Mouse (Mus musculus): ENCODE data around the gene Pdzrn4. TPM values are rescaled to one million over a fixed set of nuclear protein-coding genes. Genes with fewer than 3 reads are reported as not detected.

Pdzrn4 gene
- total RNA-seq, 2 experiments from 2014 or later = 11.4 to 11.5 TPM

DNA sequence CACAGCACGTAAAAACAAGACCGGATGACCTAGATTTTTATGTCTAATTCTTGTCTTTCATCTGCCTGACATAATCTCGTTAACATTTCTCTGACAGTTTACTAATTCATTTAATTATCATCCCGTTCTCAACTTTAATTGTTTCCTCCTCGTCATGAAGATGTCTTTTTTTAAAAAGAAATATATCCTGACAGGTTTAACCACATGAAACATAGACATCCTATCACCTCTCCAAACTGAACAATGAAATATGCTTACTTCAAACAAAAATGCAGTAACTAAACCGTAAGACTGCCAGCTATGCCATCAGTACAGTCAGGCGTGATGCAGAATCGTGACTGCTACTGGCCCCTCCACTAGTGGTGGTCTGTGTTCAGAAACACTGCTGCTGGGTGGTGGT lies 362.3 kb downstream of the Pdzrn4 start:
- TF ChIP-seq CTCF (IDR thresholded peaks at IDR 0.05) = no peak
- no peak for DNase-seq (ENCODE audit: extremely low spot score in 1 of 2, low spot score in 2 of 2)
- H3K4me3 ChIP-seq = no peak overlapping the region
- intact Hi-C loops (cut with DNase I) = no loop called here
- no peak overlapping the region for H3K27ac ChIP-seq

DNA sequence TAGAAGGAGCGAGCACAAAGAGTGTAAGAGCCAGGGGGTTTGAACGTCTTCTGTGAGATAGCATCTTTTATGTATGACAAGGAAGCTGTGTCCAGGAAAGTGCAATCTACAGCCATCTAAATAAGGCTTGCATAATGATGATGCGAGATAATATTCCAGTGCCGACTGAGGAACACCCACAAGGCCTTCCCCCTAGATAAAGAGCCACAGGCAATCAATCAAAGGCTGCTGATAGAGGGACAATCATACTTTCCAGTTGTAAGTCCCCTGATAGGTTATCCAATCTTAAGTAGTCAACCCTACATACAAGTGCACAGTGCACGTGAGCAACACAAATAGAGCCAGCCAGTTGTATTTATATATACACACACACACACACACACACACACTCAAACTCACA lies 366.6 kb downstream of the Pdzrn4 start:
- intact Hi-C loops (cut with DNase I) = no loop called here
- DNase-seq (ENCODE audit: extremely low spot score in 1 of 2, low spot score in 2 of 2) = no peak
- Histone ChIP-seq H3K27ac (no peak overlapping the region), H3K4me3 (no peak overlapping the region)
- TF ChIP-seq CTCF (IDR thresholded peaks at IDR 0.05) = no peak

DNA sequence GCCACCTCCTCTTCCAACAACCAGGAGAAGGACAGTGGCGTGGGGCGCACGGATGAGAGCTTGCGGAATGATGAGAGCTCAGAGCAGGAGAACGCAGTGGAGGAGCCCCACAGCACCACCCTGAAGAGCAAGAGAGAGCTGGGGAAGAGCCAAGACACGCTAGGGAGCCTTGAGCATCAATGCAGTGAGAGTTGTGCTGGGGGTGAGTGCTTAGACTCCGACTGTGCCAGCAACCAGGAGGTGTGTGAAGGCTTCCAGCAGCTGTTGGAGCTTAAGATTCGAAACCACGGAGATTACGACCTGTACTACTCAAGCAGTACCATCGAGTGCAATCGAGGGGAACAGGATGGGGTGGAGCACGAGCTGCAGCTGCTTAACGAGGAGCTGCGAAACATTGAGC lies 372.9 kb downstream of the Pdzrn4 start:
- TF ChIP-seq CTCF (IDR thresholded peaks at IDR 0.05) = no peak
- no peak for DNase-seq (ENCODE audit: extremely low spot score in 1 of 2, low spot score in 2 of 2)
- H3K27ac ChIP-seq = no peak overlapping the region
- intact Hi-C loops (cut with DNase I) = no loop called here
- H3K4me3 ChIP-seq = no peak overlapping the region

DNA sequence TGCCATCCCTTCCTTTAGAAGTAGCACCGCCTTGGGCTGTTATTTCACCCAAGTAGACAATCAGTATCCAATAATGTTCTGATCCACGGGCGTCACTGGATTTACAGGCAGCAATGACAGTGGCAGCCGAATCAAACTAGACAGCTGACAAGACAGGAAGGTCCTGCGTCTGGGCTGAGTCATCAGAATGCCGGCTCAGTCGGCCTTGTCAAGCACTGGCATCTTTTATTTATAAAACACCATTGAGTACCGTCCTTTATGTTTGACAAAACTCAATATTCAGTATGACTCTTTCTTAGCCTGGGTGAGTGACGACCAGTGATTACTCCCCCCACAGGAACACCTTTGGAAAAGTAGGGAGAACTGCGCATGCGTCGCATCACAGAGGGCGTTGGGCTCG lies 391.4 kb downstream of the Pdzrn4 start:
- TF ChIP-seq CTCF (IDR thresholded peaks at IDR 0.05) = no peak

DNA sequence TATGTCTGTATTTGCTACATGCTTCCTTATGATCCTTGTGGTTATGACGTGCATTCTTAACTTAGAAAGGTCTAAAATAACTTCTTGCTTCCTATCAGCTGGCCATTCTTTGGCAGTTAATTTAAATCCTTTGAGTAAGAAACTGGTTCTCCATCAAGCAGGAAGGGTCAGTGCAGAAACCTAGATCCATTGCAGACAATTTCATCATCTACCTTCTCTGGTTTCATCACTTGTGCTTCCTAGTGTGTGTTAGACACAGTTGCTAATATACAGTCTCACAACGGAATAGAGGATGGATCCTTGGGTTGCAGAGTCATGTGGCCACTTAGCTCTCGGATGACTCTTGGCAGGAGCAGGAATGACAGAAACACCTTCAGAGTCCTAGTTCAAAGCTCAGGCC lies 397.6 kb downstream of the Pdzrn4 start:
- DNase-seq (ENCODE audit: extremely low spot score in 1 of 2, low spot score in 2 of 2) = no peak
- TF ChIP-seq CTCF (IDR thresholded peaks at IDR 0.05) = no peak
- intact Hi-C loops (cut with DNase I) = no loop called here
- H3K27ac ChIP-seq = no peak overlapping the region
- H3K4me3 ChIP-seq = no peak overlapping the region

More for the DNA sequence above, 391.4 kb downstream of the Pdzrn4 start:
- intact Hi-C loops (cut with DNase I) = no loop called here
- no peak overlapping the region for H3K27ac ChIP-seq
- H3K4me3 ChIP-seq = no peak overlapping the region
- DNase-seq (ENCODE audit: extremely low spot score in 1 of 2, low spot score in 2 of 2) = no peak

DNA sequence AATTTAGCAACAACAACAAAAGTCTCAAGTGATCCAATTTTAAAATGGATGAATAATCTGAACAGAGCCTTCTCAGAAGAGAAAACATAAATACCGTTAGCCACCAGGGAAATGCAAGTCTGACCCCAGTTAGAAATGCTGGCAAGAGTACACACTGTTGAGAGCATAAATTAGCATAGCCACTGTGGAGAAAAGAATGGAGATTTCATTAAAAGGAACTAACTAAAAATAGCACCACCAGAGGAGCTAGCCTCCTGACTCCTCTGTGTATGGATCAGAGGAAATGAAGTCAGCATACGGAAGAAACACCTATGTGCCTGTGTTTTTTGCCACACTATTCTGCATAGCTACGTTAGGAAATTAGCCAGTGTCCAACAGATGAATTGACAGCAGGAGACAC lies 409.3 kb downstream of the Pdzrn4 start:
- DNase-seq (ENCODE audit: extremely low spot score in 1 of 2, low spot score in 2 of 2) = no peak
- Histone ChIP-seq H3K27ac (no peak overlapping the region), H3K4me3 (no peak overlapping the region)
- TF ChIP-seq CTCF (IDR thresholded peaks at IDR 0.05) = no peak
- intact Hi-C loops (cut with DNase I) = no loop called here

DNA sequence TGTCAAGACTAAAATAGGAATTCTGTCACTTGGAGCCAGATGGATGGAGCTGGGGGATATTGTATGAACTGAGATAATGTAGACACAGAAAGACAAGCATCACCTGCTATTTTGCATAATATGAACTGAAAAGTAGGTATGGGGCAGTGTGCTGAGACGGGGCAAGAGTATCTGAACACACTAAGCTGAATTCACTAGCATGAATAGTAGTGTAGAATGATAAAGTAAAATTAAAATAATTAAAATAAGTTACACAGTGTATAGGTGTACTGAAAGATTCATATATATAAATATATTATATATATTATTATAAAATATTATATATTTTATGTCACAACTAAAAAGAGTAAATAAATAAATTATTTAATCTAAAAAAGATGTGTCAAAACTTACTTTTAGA lies 409.7 kb downstream of the Pdzrn4 start:
- DNase-seq (ENCODE audit: extremely low spot score in 1 of 2, low spot score in 2 of 2) = no peak
- Histone ChIP-seq H3K4me3 (no peak overlapping the region), H3K27ac (no peak overlapping the region)
- TF ChIP-seq CTCF (IDR thresholded peaks at IDR 0.05) = no peak
- intact Hi-C loops (cut with DNase I) = no loop called here

All from left cerebral cortex, adult 2 months (tissue).